Mouse (Mus musculus): ENCODE measurements at regions not wholly inside any gene's neighbourhood (a gene's known extent, or its start where the extent isn't known, plus 50 kb on each side); places are given as distances from the start of the nearest gene placed in this dataset.

- TF ChIP-seq CTCF (IDR thresholded peaks at IDR 0.05; ENCODE audit: insufficient read depth, low read depth, low read length): no peak
- no peak for TF ChIP-seq POLR2A (IDR thresholded peaks at IDR 0.05; ENCODE audit: insufficient read depth, low read depth, low read length)
Measured at GRCm38 (mm10) chr11:114514126-114514525, 154.2 kb upstream of the Rpl38 start.
